Mouse (Mus musculus) liver, embryonic 14.5 days (tissue): Measurements from ENCODE around the gene Susd5.

Source experiments
- CTCF ChIP-seq: IDR thresholded peaks from 2 replicates; pipeline ENCODE4 v1.5.1; 2016; ENCODE audit warnings: antibody characterized with exemption, low read depth, control low read depth
- EP300 ChIP-seq: IDR thresholded peaks from 2 replicates; pipeline ENCODE4 v1.6.1; 2016; ENCODE audit warnings: antibody characterized with exemption, low read depth

DNA sequence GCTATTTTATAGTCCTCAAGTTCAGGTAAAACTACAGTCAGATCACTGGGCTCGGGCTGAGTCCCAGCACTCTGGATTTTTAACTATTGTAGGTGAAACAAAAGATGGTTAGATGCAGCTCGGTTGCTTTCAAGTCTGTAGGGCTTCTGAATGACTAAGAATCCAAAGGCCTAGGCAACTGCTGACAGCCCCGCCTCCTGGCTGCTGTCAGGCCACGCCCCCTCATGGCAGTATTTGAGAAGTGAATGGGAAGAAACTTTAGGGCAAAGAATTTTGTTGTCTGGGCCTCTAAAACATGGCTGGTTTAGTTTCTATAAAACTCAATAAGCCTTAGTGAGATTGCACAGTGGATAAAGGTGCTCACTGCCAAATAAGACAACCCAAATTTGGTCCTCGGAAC is 47.4 kb upstream of the Susd5 start:
- TF ChIP-seq CTCF (no peak), EP300 (no peak)
